Mouse (Mus musculus) midbrain, embryonic 10.5 days (tissue): ENCODE measurements around the gene Rnaseh2a. TPM values are rescaled to one million over a fixed set of nuclear protein-coding genes. Genes with fewer than 3 reads are reported as not detected.

Experiments
- DNase-seq: peaks from one replicate; pipeline ENCODE4 v3.0.0-alpha.2; 2017; ENCODE audit warnings: low spot score
- H3K27ac ChIP-seq: fragments of 300-500 bp; sonication (generic); replicated peaks from 2 replicates; pipeline ENCODE4 v1.5.1; 2016; ENCODE audit warnings: mild to moderate bottlenecking
- H3K27me3 ChIP-seq: fragments of 300-500 bp; sonication (generic); 2 replicates; pipeline ENCODE4 v1.6.1; 2016; ENCODE audit warnings: low read depth, mild to moderate bottlenecking; ENCODE audit not compliant: poor library complexity, severe bottlenecking
- H3K36me3 ChIP-seq: fragments of 300-500 bp; sonication (generic); 2 replicates; pipeline ENCODE4 v1.6.1; 2016; ENCODE audit warnings: mild to moderate bottlenecking, moderate library complexity
- H3K4me1 ChIP-seq: fragments of 300-500 bp; sonication (generic); 2 replicates; pipeline ENCODE4 v1.6.1; 2016
- H3K4me3 ChIP-seq: fragments of 300-500 bp; sonication (generic); 2 replicates; pipeline ENCODE4 v1.5.1; 2016; ENCODE audit warnings: mild to moderate bottlenecking, moderate library complexity
- H3K9me3 ChIP-seq: fragments of 300-500 bp; sonication (generic); replicated peaks from 2 replicates; pipeline ENCODE4 v1.6.1; 2016; ENCODE audit warnings: mild to moderate bottlenecking
- WGBS: fragments of 180-500 bp; shearing (Covaris S2); methylation state at CpG from one replicate; pipeline ENCODE4 v1.1.7; 2016; 5-methylcytosine and 5-hydroxymethylcytosine counted together
- polyA plus RNA-seq: library from polyadenylated mRNA; unstranded; fragments of >200 nt; fragmentation: Nextera tagmentation; extraction: Ambion mirVana; gene quantifications from 2 replicates; pipeline ENCODE4 v1.2.1, GENCODE M21; 2016

Gene Rnaseh2a
- 136 and 158 TPM in 2 replicates for polyA plus RNA-seq

DNA sequence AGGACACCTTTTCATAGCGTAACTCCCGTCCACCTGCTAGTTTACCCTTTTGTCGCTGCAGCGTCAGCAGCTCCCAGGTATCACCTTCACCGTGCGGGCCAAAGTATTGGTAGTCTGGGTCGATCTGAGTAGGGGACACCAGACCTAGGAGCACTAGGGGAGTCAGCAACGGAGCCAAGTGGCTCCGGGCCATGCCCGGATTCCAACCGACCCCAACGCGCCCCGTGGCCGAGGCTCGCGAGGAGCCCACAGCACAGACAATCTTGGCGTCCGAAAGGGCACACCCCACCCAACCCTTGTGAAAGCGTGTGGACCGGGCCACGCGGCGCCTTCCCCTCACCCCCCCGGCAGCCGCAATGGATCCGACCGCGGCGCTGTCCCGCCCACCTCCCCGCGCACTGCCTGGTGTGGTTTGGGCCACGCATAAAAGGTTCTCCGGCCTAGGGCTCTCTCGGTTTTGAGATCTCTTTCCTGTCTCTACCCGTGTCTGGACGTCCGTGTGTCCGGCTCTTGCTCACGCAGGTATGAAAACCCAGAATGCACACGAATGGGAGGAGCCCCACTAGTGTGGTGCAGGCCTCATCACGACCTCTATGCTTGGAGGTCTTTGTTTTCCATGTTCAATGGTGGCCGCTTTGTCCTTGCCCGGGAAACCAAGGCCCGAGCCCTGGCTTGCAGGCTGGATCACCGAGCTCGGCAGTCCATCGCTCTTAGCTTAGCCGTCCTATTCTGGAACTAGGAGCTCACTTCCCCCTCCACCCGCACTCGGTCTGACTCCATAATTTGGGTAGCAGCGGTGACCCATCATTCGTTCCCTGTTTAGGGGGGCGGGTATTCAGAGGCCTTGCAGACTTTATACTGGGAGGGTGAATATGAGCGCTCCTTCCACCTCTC is at the start of gene Rnaseh2a, which contains the start of the genes Gm49661 and Prdx2:
TSS of gene Rnaseh2a (minus strand) at position 527 of the 894 bp plus-strand sequence.
TSS of gene Gm49661 (minus strand) at position 193 of the 894 bp plus-strand sequence.
TSS of gene Prdx2 (plus strand) at position 347 of the 894 bp plus-strand sequence.
- Histone ChIP-seq H3K9me3 (no peaks in the 10 kb centered on the region), H3K27ac (peak within 1 kb of the TSS; percentile 98), H3K27me3 (no peaks in the 10 kb centered on the region), H3K4me1 (peaks cover 58% of the 10 kb centered on the region), H3K4me3 (peak within 1 kb of the TSS; percentile 91), H3K36me3 (peaks cover 43% of the 10 kb centered on the region)
- WGBS = under 1% methylated on average over 56 of the region's 56 CpGs
- DNase-seq = peak; percentile 87

DNA sequence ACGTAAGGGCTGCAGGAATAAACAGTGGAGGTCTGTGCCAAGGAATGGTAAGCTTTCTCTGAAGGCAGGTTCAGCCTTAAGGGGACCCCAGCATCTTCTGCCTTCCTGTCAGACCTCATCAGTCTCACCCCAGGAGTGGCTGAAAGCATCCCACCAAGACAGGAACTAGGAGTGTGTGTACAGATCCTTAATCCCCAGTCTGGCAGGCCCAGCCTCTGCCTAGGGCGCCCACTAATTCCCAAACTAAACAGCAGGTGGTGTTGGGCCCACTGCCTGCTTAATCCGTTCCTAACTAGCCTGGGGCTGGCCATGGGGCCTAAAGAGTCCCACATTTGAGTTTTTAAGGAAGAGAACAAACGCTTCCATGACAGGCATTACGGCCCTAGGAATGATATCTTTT is 47.6 kb upstream of the Rnaseh2a start:
- H3K9me3 ChIP-seq = no peaks in the 10 kb centered on the region
- peaks cover 28% of the 10 kb centered on the region for H3K27me3 ChIP-seq
- no peak for DNase-seq
- no peak overlapping the region for H3K4me3 ChIP-seq
- 31% methylated on average over 5 of the region's 5 CpGs for WGBS
- H3K4me1 ChIP-seq = peaks cover 19% of the 10 kb centered on the region
- H3K27ac ChIP-seq = no peak overlapping the region
- peaks cover 51% of the 10 kb centered on the region for H3K36me3 ChIP-seq

DNA sequence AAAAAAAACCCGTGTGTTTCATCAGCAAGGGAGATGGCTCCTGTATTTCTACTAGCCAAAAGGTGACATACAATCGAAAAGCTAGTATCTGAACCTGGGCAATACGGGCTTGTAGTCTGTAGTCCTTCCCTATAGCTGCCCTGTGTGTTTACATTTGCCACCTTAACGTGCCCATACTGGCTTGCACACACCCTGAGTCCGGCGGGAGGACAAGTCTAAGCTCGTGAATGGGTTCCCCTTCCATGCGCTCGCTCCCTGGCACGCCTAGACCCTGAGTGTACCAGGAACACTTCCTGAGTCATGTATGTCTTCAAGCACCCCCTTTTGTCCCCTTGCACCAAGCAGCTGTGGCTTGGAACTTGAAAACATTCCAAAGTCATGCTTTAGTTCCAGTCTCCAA is 47.2 kb upstream of the Rnaseh2a start:
- Histone ChIP-seq H3K27ac (no peak overlapping the region), H3K4me3 (no peak overlapping the region), H3K36me3 (peaks cover 46% of the 10 kb centered on the region), H3K27me3 (peaks cover 33% of the 10 kb centered on the region), H3K9me3 (no peaks in the 10 kb centered on the region), H3K4me1 (peaks cover 19% of the 10 kb centered on the region)
- WGBS = 70% methylated on average over 10 of the region's 10 CpGs
- DNase-seq = no peak

DNA sequence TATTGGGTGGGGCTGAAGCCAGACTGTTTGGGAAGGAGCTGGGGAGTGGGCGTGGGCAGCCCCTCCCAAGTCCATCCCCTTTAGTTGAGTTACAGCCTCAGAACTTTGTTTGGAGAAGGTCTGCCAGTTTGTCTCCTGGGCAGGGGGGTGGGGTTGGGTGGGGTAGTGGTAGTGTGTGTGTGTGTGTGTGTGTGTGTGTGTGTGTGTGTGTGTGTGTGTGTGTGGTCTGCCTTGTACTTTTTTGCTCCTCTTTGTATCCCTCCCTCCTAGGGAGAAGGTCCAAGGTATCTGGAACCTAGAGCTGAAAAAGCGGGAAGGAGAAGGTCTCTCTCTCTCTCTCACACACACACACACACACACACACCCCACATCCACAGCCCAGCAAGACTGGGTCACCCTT is 44.9 kb upstream of the Rnaseh2a start, which contains the start of gene Best2:
TSS of gene Best2 (minus strand) at position 101 of the 400 bp plus-strand sequence.
- Histone ChIP-seq H3K27me3 (peaks cover 50% of the 10 kb centered on the region), H3K4me3 (peak within 1 kb of the TSS; percentile 51), H3K9me3 (no peaks in the 10 kb centered on the region), H3K4me1 (peaks cover 24% of the 10 kb centered on the region), H3K36me3 (peaks cover 23% of the 10 kb centered on the region), H3K27ac (peak within 1 kb of the TSS; percentile 39; the same call in 1 of the 2 replicates)
- DNase-seq = no peak
- WGBS = 65% methylated on average over 2 of the region's 2 CpGs

DNA sequence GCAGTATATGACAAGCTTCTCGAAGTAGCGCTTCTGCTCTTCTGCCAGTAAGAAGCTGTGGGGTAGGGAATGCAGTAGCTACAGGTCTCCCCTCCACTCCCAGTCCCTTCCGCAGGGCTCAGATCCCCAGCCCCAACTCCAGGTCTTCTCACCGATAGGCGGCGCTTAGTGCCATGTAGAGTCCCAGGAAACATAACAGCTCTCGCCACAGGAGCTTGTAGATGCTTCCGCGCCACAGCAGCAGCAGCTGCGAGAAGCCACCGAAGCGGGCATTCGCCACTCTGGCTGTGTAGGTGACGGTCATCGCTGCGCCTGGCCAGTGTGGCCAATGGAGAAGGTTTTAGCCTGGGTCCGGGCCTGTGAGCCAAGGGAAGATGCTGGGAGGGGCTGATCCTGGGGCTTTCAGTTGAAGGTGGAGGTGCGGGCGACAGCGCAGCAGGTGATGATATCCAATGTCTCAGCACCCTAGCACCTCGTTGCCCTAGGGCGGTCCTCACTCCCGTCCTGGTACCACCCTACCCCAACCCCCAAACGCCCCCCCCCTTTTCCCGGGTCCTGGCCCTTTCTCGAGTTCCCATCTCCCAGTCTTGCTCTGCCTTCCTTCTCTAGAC is 43.8 kb upstream of the Rnaseh2a start:
- 5% methylated on average over 26 of the region's 26 CpGs for WGBS
- Histone ChIP-seq H3K27ac (peak overlapping the region; percentile 39; the same call in 1 of the 2 replicates), H3K9me3 (no peaks in the 10 kb centered on the region), H3K27me3 (peaks cover 61% of the 10 kb centered on the region), H3K4me3 (peak overlapping the region; percentile 51), H3K36me3 (peaks cover 12% of the 10 kb centered on the region), H3K4me1 (peaks cover 24% of the 10 kb centered on the region)
- DNase-seq = peak; percentile 77

DNA sequence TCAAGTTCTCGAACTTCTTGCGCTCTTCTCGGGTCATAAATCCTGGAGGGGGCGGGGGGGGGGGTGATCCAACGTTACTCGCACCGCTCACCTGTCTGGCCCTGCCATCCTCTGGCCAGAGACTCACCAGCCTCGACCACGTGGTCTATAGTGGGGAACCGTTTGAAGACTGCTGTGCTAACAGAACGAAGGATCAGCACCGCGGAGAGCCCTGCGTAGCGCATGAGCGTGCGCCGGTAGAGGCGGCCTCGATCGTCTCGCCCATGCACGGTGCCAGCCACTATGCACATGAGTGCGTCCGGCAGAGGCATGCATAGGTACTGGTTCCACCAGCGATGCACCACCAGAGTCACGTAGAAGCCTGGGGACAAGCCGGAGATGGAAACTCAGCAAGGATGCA is 41.7 kb upstream of the Rnaseh2a start:
- Histone ChIP-seq H3K27ac (no peak overlapping the region), H3K27me3 (peaks cover 77% of the 10 kb centered on the region), H3K4me3 (peak overlapping the region; percentile 21), H3K36me3 (no peaks in the 10 kb centered on the region), H3K9me3 (no peaks in the 10 kb centered on the region), H3K4me1 (peaks cover 12% of the 10 kb centered on the region)
- DNase-seq = no peak
- WGBS = 13% methylated on average over 28 of the region's 28 CpGs

DNA sequence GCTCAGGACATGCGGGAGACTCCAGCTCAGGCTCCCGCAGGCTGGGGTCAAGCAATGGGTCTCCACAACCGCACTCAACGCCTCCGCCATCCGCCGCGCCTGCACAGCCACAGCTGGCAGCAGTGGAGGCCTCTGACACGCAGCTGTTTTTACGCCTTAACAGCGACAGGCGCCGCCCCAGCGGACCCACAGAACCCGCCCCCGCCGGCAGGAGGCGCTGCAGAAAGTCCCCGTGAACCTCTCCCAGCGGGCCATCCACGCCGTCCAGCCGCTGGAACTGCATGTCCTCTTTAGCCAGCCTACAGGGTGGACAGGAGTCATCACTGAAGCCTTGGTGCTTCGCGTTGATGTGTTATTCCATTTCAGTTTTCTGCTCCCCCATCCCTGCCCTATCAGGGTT is 38.1 kb upstream of the Rnaseh2a start:
- Histone ChIP-seq H3K27me3 (peaks cover 54% of the 10 kb centered on the region), H3K9me3 (no peaks in the 10 kb centered on the region), H3K27ac (no peak overlapping the region), H3K4me1 (peaks cover 4% of the 10 kb centered on the region), H3K4me3 (no peak overlapping the region), H3K36me3 (no peaks in the 10 kb centered on the region)
- 14% methylated on average over 25 of the region's 25 CpGs for WGBS
- no peak for DNase-seq

DNA sequence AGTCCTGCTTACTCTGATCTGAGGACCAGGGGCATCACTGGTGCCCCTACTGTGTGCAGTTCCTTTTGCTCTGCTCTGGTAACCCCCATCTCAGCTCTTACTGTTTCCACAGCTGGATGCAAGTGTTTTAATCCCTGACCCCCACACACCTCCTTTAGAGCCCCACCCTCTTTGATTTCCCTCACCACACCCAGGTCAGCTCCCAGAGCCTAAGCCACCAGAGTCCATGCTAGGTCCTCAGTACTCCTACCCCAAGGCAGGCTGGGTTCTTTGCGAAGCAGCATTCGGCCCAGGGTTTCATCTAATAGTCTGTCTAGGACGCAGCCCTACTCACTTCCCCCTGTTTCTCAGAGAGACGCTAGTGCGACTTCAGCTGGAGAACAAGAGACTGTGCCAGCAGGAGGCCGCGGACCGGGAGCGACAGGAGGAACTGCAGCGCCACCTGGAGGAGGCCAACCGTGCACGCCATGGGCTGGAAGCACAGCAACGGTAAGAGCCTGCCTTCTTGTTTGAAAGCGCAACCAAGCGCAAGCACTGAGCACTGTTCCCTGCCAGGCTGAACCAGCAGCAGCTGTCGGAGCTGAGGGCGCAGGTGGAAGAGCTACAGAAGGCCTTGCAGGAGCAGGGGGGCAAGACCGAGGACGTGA is 28.2 kb upstream of the Rnaseh2a start:
- Histone ChIP-seq H3K4me1 (peaks cover 19% of the 10 kb centered on the region), H3K27ac (peak overlapping the region; percentile 77), H3K4me3 (peak overlapping the region; percentile 41), H3K9me3 (no peaks in the 10 kb centered on the region), H3K36me3 (no peaks in the 10 kb centered on the region), H3K27me3 (peaks cover 37% of the 10 kb centered on the region)
- WGBS = 4% methylated on average over 19 of the region's 19 CpGs
- DNase-seq = peak; percentile 90

DNA sequence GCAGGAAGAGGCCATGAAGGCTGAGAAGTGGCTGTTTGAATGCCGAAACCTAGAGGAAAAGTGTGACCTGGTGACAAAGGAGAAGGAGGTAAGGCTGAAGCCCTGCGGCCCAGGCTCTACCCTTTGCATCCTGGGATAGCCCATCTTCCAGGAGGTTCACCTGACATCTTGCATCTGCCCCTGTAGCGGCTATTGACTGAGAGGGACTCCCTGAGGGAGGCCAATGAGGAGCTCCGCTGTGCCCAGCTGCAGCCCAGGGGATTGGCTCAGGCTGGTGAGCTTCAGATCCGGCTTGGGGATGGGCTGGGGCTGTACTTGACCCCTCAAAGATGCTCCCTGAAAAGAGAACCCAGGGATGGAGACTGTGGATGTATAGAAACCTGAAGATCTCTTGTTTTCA is 27.4 kb upstream of the Rnaseh2a start:
- Histone ChIP-seq H3K9me3 (no peaks in the 10 kb centered on the region), H3K36me3 (no peaks in the 10 kb centered on the region), H3K4me3 (no peak overlapping the region), H3K27me3 (peaks cover 41% of the 10 kb centered on the region), H3K4me1 (peaks cover 19% of the 10 kb centered on the region), H3K27ac (no peak overlapping the region)
- DNase-seq = no peak
- WGBS = 64% methylated on average over 5 of the region's 5 CpGs

DNA sequence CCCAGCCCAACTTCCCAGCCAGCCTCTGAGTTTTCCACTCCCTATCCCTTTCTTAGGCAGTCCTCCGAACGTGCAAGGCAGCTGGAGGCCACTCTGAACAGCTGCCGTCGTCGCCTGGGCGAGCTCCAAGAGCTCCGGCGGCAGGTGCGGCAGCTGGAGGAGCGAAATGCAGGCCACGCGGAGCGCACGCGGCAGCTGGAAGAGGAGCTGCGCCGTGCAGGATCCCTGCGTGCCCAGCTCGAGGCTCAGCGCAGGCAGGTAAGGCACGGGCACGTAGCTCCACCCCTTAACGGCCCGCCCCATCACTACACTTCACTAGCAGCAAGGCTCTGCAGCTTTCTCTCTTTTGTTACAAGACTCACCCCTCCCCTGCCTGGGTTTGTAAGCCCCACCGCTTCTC is 26.1 kb upstream of the Rnaseh2a start:
- Histone ChIP-seq H3K27me3 (peaks cover 49% of the 10 kb centered on the region), H3K27ac (no peak overlapping the region), H3K9me3 (no peaks in the 10 kb centered on the region), H3K36me3 (no peaks in the 10 kb centered on the region), H3K4me1 (peaks cover 26% of the 10 kb centered on the region), H3K4me3 (peak overlapping the region; percentile 2; the same call in 1 of the 2 replicates)
- 26% methylated on average over 25 of the region's 25 CpGs for whole genome bisulfite sequencing
- DNase-seq = no peak

DNA sequence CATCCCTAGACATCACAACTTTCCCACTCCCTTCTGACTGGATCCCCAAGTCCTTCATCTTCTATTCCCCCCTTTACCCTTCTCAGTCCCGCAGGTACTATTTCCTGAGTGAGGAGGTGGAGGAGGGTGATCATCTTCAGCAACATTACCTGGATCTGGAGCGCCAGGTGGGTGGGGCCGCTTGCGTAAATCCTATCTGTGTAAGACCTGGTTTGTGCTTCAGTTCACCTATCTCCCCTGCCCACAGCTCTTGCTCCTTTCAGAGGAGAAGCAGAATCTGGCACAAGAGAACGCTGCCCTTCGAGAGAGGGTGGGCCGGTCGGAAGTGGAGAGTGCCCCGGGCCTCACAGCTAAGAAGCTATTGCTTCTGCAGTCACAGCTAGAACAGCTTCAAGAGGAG is 24.8 kb upstream of the Rnaseh2a start:
- Histone ChIP-seq H3K27ac (no peak overlapping the region), H3K27me3 (peaks cover 49% of the 10 kb centered on the region), H3K36me3 (no peaks in the 10 kb centered on the region), H3K9me3 (no peaks in the 10 kb centered on the region), H3K4me3 (no peak overlapping the region), H3K4me1 (peaks cover 37% of the 10 kb centered on the region)
- WGBS = 96% methylated on average over 9 of the region's 9 CpGs
- DNase-seq = no peak

DNA sequence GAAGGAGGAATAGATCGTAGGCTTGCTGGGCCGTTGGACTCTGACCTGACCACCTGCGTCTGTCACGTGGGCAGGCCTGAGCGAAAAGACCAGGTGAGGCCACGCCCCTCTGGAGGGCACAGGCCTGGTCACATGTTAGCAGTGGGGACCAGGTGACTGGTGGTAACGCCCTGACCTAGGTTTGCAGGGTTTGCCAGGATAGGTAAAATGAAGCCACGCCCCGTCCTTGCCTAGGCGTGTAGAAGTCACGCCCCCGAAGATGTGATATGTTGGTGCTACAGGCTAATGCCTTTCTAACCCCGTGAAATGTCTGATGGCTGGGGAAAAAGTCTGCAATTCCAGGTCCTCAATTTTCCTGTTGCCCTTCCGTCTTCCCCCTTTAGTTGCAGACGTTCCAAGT is 21.3 kb upstream of the Rnaseh2a start:
- H3K36me3 ChIP-seq = no peaks in the 10 kb centered on the region
- DNase-seq = no peak
- 2% methylated on average over 15 of the region's 15 CpGs for WGBS
- H3K27me3 ChIP-seq = peaks cover 64% of the 10 kb centered on the region
- H3K4me3 ChIP-seq = peak overlapping the region; percentile 72
- H3K9me3 ChIP-seq = no peaks in the 10 kb centered on the region
- peak overlapping the region; percentile 88 for H3K27ac ChIP-seq
- peaks cover 34% of the 10 kb centered on the region for H3K4me1 ChIP-seq
